Mouse (Mus musculus) megakaryocyte-erythroid progenitor cell, adult 5 weeks (primary cell): ENCODE measurements around the gene Olah. TPM values are rescaled to one million over a fixed set of nuclear protein-coding genes. Genes with fewer than 3 reads are reported as not detected.

Experiments used
- polyA plus RNA-seq: library from polyadenylated mRNA; stranded (reverse); fragments of >175 nt; gene quantifications from 2 replicates; pipeline ENCODE4 v1.2.3, GENCODE M21; 2012

Gene Olah
- polyA plus RNA-seq = 0.12 TPM in 1 of 2 replicates, not detected in the other

DNA sequence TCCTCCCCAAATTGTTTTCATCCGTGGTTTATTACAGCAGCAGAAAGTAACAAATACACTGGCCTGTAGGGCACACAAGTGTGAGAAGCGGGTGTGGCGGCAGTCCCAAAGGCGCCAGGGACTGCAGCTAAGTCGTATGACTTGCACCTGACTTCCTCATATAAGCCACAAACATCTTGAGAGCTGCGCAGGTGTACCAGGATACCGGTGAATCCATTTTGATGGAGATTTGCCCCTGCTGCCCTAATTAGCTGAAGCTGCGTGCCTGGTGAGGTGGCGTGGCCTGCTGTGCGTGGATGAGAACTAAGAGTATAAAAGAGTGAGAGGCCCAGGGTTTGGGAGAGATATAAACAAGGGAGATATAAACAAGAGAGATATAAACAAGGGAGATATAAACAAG is at the start of gene Olah:
TSS of gene Olah (minus strand) at position 101 of the 400 bp plus-strand sequence.

DNA sequence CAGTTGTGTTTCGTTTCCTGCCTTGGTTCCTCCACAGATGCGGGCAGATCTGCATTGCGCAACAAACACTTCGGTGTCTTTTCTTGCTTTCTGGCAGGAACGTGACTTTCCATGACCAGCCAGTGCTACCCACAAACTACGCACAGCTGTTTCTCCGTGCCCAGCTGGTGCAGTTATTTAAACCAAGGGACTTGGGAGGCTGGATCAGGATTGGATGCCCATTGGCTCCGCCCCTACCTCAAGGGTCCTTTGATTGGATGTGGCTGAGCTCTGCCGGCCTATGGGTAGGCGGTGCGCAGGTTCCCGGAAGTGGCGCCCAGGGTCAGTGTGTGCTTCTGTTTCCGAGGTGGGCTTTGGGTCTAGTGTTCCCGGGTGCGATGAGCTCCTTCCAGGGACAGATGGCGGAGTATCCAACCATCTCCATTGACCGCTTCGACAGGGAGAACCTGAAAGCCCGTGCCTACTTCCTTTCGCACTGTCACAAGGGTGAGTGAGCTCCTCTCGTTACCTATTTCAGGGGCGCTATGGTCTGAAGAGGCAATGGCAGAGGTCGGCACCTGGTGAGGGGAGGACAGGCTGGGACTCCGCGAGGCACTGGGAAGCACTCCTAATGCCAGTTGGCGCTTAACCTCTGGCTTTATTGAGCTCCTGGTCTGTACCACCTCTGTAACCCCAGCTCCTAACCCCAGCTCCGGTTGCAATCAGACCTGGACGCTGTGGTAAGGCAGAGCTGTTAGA is 27.0 kb upstream of the Olah start, which contains the start of gene Dclre1c:
TSS of gene Dclre1c (plus strand) at position 291 of the 738 bp plus-strand sequence.

DNA sequence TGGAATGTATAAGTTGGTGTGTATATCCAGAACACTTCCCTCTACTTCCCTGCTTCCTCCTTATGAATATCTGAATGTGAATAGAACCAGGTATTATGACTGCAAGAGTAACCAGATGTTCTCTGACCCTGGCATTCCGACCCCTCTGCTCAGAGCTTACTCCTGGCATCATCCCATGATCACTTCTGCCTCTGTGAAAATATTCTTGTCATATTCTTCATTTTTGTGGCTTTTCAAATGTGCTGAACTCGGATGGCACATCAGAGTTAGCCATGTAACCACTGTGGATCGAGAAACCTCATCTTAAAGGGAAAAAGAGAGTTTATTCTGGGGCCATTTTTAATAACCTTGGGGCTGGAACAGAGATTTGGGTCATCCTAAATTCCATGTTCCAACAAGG is 25.5 kb upstream of the Olah start, which contains the start of gene Meig1:
TSS of gene Meig1 (minus strand) at position 101 of the 400 bp plus-strand sequence.

DNA sequence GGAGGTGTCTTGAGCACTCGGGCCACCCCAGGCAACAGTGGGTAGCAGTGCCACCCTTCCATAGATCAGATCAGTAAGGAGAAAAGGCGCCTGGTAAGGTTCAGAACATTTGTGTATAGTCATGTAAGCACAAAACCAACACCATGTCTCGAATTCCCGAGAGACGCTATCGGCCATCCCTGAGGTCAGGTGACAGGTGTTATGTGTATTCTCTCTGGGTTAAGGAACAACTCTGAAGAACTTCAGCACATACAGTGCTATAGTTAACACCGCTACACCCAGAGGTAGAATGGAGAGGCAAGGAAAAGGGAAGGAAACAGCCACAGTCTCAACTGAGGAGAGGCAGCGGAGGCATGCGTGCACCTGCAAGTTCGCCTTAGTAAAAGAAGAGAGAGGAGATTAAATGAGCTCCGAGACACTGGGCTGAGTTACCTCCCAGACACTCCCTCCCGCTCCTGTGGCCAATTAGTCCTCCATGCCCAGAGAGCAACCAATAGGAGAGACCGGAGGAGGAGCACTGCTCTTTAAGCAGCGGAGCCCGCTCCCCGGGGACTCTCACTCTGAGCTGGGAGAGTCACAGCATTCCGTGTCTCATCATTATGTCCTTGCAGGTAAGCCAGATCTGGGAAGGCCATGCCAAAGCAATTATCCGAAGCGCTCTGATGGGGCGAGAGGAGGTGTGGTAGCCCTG is 61.3 kb downstream of the Olah start, which contains the start of gene Acbd7:
TSS of gene Acbd7 (plus strand) at position 558 of the 691 bp plus-strand sequence.

DNA sequence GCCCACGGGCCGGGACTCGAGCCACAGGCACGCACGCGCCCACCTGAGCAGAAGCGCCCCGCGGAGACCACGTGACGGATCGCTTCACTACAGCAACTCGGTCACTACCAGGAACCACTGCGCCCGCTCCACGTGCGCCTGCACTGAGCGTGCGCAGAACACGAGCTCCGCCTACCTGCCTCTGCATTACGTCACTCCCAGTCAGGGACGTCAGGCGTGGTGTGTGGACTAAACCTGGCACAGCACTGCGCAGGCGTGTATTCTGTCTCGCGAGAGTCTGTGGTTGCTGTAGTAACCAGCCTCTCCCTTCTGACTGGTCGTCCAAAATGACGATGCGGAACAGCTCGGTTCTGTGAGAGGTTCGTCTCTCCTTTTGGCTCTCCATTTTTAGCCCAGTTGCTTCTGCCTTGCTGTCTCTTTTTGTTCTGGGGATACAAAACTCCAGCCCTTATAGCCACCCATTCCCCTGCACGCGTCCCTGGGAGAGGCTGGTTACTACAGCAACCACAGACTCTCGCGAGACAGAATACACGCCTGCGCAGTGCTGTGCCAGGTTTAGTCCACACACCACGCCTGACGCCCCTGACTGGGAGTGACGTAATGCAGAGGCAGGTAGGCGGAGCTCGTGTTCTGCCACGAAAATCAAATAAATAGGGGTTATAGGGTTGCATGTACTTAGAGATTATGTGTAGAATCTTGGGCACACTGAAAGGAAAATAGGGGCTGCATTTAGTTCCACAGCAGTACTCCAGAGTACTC is 64.3 kb downstream of the Olah start, which contains the start of gene Rpp38:
TSS of gene Rpp38 (minus strand) at position 160 of the 759 bp plus-strand sequence.

Other genes starting within 250 kb of the Olah start
- 10.3 and 20.5 TPM in 2 replicates for gene Nmt2, start 113.0 kb downstream of the Olah start, polyA plus RNA-seq
- gene Rpp38, start 64.6 kb downstream of the Olah start, polyA plus RNA-seq = 0.41 and 0.76 TPM in 2 replicates
- gene Acbd7, start 61.0 kb downstream of the Olah start, polyA plus RNA-seq = not detected in 2 replicates
- not detected in 2 replicates for gene Meig1, start 25.4 kb upstream of the Olah start, polyA plus RNA-seq
- gene Dclre1c, start 26.9 kb upstream of the Olah start, polyA plus RNA-seq = 0.67 and 1.2 TPM in 2 replicates
- 4.5 TPM in 2 replicates for gene Suv39h2, start 77.8 kb upstream of the Olah start, polyA plus RNA-seq
- 2.4 and 2.5 TPM in 2 replicates for gene Gm45902, start 115.6 kb upstream of the Olah start, polyA plus RNA-seq
- 6.8 and 8.0 TPM in 2 replicates for gene Hspa14, start 115.6 kb upstream of the Olah start, polyA plus RNA-seq
- gene Cdnf, start 115.8 kb upstream of the Olah start, polyA plus RNA-seq = 0.04 and 0.07 TPM in 2 replicates
- gene Fam107b, start 173.3 kb upstream of the Olah start, polyA plus RNA-seq = 1,227 and 1,368 TPM in 2 replicates